Mouse (Mus musculus): Measurements from ENCODE around the gene Ccdc78. TPM values are rescaled to one million over a fixed set of nuclear protein-coding genes. Genes with fewer than 3 reads are reported as not detected.
"Not testable (repeated sequence)": the region's sequence is repeated elsewhere in the genome, so short reads cannot be mapped to it uniquely, and the experiment has no call there.

Gene Ccdc78
- not detected for total RNA-seq (2021)
- long read RNA-seq, experiment 1 = 0 reads
- long read RNA-seq, experiment 2 = 0 reads

DNA sequence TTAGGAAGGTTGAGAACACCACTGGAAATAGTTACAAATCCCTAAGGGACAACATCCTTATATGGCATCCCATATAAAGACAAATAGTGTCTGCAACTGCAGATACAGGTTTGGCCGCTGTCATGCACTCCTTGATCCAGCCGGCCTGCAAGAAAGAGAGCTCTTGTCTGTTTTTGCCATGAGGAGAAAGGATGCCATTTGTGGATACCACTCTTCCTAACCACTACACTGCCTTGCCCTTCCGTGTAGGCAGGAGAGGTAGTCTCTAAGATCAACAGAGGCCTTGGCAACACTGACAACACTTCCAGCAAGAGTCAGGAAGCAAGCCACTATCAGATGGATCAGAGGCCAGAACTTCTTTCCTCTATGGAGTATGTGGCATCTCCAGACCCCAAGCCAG, at the start of gene Ccdc78:
TSS of gene Ccdc78 (plus strand) at position 301 of the 400 bp plus-strand sequence.
- DNase-seq = no peak

DNA sequence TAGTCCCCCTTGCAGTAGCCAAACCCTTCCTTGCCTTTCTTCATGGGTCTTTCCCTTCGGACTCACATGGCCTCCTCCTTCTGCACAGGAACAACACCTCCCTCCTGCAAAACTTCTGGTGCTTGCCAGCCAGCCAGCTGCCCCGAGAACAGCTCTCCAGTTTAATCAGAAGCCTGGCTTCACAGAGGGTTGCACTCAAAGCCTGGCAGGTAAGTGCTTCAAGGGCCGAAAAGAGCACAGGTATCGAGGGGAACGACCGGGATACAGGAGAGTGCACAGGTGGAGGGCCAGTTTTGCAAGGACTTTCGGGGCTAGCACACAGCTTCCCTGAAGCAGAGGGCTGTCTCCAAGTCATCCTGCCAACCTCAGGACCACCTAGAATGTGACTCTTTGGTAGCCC, 47.5 kb upstream of the Ccdc78 start:
- DNase-seq = no peak

GRCm38 (mm10) chr17:25741471-25741870, 44.9 kb upstream of the Ccdc78 start:
- not testable (repeated sequence) for DNase-seq

DNA sequence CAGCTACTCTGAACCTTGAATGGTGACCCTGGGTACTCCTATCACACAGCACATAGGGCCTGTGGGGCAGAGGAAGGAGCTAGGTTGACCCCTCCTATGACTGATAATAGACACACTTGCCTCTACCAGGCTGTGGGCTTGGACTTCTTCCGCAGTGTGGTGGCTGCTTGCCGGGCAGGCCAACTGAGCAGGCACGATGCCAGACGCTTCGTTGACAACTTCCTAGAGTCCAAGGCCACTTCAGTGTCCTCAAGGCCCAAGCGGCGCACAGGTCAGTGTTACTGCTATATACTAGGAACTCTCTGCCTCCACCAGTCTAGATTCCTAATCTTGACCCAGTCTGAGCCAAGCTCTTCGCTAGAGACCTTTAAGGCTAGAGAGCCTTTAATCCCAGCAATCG, 42.5 kb upstream of the Ccdc78 start:
- DNase-seq = no peak

- DNase-seq = no peak
These were observed 42.1 kb upstream of the Ccdc78 start for GRCm38 (mm10) chr17:25744311-25744710.

GRCm38 (mm10) chr17:25748238-25748637, 38.1 kb upstream of the Ccdc78 start:
- DNase-seq = no peak

- no peak for DNase-seq
These were observed 37.1 kb upstream of the Ccdc78 start for GRCm38 (mm10) chr17:25749314-25749713.

GRCm38 (mm10) chr17:25751446-25751845, 34.9 kb upstream of the Ccdc78 start:
- no peak for DNase-seq

DNA sequence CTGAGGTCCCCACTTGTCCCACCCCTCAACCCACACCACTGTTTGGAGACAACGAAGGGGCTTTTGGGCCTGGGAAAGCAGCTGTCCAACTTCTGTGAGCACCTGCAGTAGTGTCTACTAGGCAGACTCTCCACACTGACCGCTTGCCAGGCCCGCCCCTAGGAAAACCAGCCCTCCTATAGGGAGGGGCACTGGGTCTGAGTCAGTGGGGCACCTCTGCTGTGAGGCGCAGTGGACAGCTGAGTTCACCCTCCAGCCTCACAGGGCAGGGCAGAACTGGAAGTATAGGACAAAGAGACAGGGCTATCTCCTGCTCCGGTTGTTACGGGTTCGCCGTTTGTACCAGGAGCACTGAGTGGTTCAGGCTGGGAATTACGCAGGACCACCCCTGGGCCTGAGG, 32.1 kb upstream of the Ccdc78 start, which contains the start of gene Msln:
TSS of gene Msln (minus strand) at position 138 of the 400 bp plus-strand sequence.
- DNase-seq = no peak

DNA sequence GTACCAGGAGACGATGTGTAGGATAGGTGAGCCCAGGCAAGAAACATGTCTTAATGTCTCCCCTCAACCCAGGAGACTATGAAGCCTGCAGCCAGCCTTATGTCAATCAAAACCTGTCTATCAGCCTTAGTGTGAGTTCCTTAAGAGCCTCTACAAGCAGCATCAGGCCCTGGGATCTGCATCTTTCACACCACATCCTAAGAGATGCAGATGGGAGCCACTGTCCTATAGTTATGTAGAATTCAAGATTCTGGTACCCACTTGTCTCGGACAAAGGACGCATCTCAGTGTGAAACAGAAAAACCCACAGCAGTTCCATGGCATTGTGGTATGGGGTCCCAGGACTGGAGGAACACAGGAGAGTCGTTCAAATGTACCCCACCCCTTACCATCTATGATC, 31.3 kb upstream of the Ccdc78 start:
- DNase-seq = no peak

DNA sequence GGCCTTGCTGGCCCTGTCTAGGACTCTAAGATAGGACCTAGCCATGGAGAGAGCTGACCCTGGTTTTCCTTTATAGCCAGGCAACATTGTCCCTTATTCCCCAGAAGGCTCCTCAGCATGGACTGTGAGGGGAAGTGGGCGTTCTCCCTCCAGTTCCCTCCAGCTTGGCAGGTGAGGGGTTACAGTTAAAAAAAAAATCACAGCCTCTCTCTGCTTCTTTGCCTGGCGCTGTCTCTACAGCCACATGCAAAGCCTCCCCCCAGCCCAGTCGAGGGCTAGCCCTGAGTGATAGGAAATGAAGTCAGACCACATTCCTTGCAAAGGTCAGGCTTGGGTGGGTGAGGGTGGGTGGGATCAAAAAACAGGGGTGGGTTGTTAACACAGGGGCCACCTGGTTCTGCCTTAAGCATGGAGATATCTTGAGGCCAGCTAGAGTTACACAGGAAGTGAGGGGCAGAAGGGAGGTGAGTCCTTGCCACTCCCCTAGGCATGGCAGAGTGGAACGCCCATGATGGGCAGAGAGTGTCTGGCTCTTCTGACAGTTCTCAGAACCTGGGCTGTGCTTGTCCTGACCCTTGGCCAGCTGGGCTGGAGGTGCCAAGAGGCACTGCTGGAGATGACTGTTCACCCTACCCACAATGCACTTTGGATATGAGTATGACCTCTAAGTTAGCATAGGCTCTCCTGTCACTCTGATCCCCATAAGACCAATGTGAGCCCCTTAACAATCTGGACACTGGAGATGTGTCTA, 30.6 kb upstream of the Ccdc78 start:
- no peak for DNase-seq

GRCm38 (mm10) chr17:25756378-25757242, 29.8 kb upstream of the Ccdc78 start:
- DNase-seq = no peak

DNA sequence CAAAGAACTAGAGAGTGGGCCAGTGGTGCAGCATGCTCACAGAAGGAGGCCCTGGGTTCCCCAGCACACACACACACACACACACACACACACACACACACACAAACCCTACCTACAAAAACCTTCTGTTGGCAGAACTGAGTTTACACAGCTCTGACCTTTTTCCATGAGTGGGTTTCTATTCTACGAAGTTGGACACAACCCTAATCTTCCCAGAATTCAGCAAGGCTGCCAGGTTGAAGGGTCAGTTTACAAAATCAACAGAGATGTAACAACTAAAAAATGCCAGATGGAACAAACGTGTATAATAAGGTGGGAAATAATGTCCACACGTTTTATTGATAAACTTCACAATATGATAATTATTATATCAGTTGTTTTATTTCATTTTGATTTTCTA, 28.7 kb upstream of the Ccdc78 start:
- no peak for DNase-seq

- no peak for DNase-seq
These were observed 26.2 kb upstream of the Ccdc78 start for GRCm38 (mm10) chr17:25760148-25760547.

GRCm38 (mm10) chr17:25761561-25761970, 24.8 kb upstream of the Ccdc78 start:
- DNase-seq = no peak

DNA sequence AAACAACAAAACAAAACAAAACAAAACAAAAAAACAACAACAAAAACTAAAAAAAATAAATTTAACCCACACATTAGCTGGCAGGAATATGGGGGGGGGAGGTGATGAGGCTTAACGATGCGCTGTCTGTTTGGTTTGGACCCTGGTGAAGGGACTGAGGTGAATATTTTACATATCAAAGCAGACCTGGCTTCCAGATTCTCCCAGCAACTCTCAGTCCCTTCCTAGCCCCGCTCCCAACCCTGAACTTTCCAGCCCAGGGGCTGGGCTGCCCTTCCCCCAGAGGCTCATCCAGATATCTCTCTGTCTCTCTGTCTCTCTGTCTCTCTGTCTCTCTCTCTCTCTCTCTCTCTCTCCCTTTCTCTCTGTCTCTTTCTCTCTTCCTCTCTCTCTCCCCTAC, 23.8 kb upstream of the Ccdc78 start:
- DNase-seq = no peak

DNA sequence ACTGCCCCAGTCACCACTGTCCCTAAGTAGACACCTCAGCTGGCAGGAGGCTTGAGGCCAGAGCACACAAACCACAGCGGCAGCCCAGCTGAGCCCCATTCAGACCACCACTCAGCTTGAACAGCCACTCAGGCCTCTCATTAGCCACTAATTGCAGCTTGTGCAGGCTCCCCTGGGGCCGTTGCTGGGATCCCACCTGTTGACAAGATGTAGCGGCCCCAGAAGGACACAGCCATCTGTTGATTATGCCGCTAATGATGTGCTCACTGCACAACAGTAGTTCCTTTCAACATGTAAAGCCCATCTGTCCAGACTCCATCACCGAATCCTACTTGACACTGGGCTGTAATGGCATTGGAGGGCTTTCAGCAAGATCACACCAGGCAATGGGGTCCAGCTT, 20.5 kb upstream of the Ccdc78 start:
- DNase-seq = no peak

DNA sequence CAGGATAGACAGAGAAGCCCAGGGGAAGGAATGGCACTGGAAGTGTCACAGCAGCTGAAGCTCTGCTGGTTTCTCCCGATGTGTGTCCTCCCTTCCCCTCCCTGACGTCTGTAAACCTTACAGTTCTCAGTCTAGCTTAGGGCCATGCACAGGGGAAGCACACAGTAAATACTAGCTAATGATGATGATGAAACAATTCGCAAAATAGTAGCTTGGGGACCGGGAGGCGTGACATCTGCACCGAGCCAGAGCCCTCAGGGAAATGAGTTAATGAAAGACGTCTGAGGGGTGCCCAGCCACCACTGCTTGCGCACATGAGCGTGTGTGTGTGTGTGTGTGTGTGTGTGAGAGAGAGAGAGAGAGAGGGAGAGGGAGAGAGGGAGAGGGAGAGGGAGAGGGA, 17.0 kb upstream of the Ccdc78 start:
- DNase-seq = no peak

- DNase-seq = peak; percentile 94
These were observed 12.7 kb upstream of the Ccdc78 start, which contains the start of gene Narfl for GRCm38 (mm10) chr17:25773549-25774120. Gene Narfl, plus strand, starts transcription at chr17:25773776.

- DNase-seq = no peak
These were observed 10.9 kb upstream of the Ccdc78 start for GRCm38 (mm10) chr17:25775318-25776062.

GRCm38 (mm10) chr17:25777948-25778347, 8.4 kb upstream of the Ccdc78 start:
- DNase-seq = no peak

GRCm38 (mm10) chr17:25781339-25781738, 5.0 kb upstream of the Ccdc78 start:
- no peak for DNase-seq

Data from gastrocnemius, postnatal 25 days (tissue).